Mouse (Mus musculus) hindbrain, embryonic 11.5 days (tissue): Measurements from ENCODE around the gene Epha5. TPM values are rescaled to one million over a fixed set of nuclear protein-coding genes. Genes with fewer than 3 reads are reported as not detected.

Source experiments
- ATAC-seq: fragments of 200-750 bp; cut with Nextera tagmentation; 2 replicates; pipeline ENCODE4 v1.8.0; 2017; ENCODE audit warnings: mild to moderate bottlenecking, moderate TSS enrichment, moderate library complexity; ENCODE audit not compliant: low FRiP score
- DNase-seq: peaks from one replicate; pipeline ENCODE4 v3.0.0-alpha.2; 2015; ENCODE audit warnings: low spot score
- H3K27ac ChIP-seq: fragments of 300-500 bp; sonication (generic); 2 replicates; pipeline ENCODE4 v1.5.1; 2014; ENCODE audit warnings: mild to moderate bottlenecking, low read depth, low read length
- H3K27me3 ChIP-seq: fragments of 300-500 bp; sonication (generic); 2 replicates; pipeline ENCODE4 v1.6.1; 2014; ENCODE audit warnings: mild to moderate bottlenecking, low read length, moderate library complexity, mixed read lengths; ENCODE audit not compliant: control insufficient read depth, insufficient read depth
- H3K36me3 ChIP-seq: fragments of 300-500 bp; sonication (generic); 2 replicates; pipeline ENCODE4 v1.6.1; 2014; ENCODE audit warnings: mild to moderate bottlenecking, low read length, moderate library complexity, mixed read lengths; ENCODE audit not compliant: control insufficient read depth, insufficient read depth
- H3K4me1 ChIP-seq: fragments of 300-500 bp; sonication (generic); replicated peaks from 2 replicates; pipeline ENCODE4 v1.6.1; 2014; ENCODE audit warnings: low read length, mixed read lengths; ENCODE audit not compliant: control insufficient read depth, insufficient read depth
- H3K4me2 ChIP-seq: fragments of 300-500 bp; sonication (generic); replicated peaks from 2 replicates; pipeline ENCODE4 v1.6.1; 2014; ENCODE audit warnings: mild to moderate bottlenecking, low read depth, low read length
- H3K4me3 ChIP-seq: fragments of 300-500 bp; sonication (generic); 2 replicates; pipeline ENCODE4 v1.5.1; 2014; ENCODE audit warnings: low read depth, low read length
- H3K9ac ChIP-seq: fragments of 300-500 bp; sonication (generic); 2 replicates; pipeline ENCODE4 v1.6.1; 2014; ENCODE audit warnings: low read depth, low read length
- H3K9me3 ChIP-seq: fragments of 300-500 bp; sonication (generic); 2 replicates; pipeline ENCODE4 v1.6.1; 2016; ENCODE audit warnings: low read length; ENCODE audit not compliant: control insufficient read depth
- WGBS: fragments of 180-500 bp; shearing (Covaris S2); extraction: QIAGEN DNeasy Blood & Tissue Kit; methylation state at CpG from one replicate; pipeline ENCODE4 v1.1.7; 2014; 5-methylcytosine and 5-hydroxymethylcytosine counted together
- polyA plus RNA-seq: library from polyadenylated mRNA; unstranded; fragments of >200 nt; fragmentation: Nextera tagmentation; extraction: Ambion mirVana; gene quantifications from 2 replicates; pipeline ENCODE4 v1.2.1, GENCODE M21; 2014

The Epha5 gene
- polyA plus RNA-seq, 1 experiment from 2014 or later = 29.1 TPM

DNA sequence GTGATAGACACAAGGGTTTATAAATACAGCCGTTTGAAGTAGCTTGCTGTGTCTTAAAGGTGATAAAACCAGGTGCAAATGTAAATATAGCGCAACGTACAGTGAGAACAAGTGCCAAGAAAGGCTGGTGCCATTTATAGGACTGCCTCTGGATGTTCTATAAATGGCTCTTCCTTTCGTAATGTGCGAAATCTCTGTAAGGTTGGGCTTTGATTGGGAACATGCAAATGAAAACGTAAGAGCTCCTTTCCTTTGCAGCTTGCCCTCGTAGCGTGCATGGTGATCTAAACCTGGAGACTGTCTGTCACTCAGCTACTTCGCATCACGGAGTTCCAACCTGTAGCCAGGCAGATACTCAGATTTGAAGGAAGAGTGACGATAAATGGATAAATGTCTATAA, 321.2 kb downstream of the Epha5 start:
- H3K4me2 ChIP-seq = no peak overlapping the region
- no peak overlapping the region for H3K27ac ChIP-seq
- H3K27me3 ChIP-seq = no peaks in the 10 kb centered on the region
- no peaks in the 10 kb centered on the region for H3K4me1 ChIP-seq
- H3K9me3 ChIP-seq = no peaks in the 10 kb centered on the region
- WGBS = 88% methylated on average over 11 of the region's 11 CpGs
- H3K9ac ChIP-seq = no peak overlapping the region
- no peak overlapping the region for H3K4me3 ChIP-seq
- DNase-seq = no peak
- ATAC-seq = no peak
- no peaks in the 10 kb centered on the region for H3K36me3 ChIP-seq

DNA sequence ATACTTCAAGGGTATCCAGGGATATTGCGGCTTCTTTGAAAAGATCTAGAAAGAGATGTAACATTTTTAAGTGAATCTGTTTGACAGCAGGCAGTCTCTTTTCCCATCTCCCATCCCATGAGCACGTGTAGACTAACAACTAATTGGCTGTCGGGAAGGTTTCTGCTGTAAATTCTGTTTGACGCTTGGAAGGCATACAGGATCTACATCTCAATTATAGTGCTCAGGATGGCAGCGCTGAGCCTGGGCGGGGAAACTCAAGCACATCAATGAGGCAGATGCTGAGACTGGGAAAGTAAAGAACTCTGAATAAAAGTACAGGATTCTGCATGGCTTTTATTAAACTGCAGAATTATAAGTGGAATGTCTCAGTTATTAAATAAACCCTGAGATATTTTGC, 335.9 kb downstream of the Epha5 start:
- Histone ChIP-seq H3K4me2 (no peak overlapping the region), H3K27me3 (no peaks in the 10 kb centered on the region), H3K36me3 (no peaks in the 10 kb centered on the region), H3K4me3 (no peak overlapping the region), H3K9ac (no peak overlapping the region), H3K4me1 (no peaks in the 10 kb centered on the region), H3K27ac (no peak overlapping the region), H3K9me3 (no peaks in the 10 kb centered on the region)
- WGBS = 66% methylated on average over 6 of the region's 6 CpGs
- DNase-seq (no peak), ATAC-seq (no peak)

DNA sequence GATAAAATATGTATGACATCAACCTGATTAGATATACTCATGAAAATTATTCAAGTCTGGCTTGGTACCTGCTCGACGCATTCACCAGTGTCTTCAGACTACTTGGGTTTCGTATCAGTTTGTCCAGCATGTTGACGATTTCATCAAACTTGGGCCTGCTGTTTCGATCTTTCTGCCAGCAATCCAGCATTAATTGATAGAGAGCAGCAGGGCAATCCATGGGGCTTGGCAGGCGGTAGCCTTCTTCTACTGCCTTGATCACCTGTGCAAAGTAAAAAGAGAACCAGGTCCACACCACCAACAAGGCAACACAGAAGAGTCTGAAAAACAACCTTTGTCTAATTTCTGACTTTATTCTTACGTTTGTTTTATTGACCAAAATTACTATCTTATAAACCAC, 346.2 kb downstream of the Epha5 start:
- Histone ChIP-seq H3K27ac (no peak overlapping the region), H3K4me1 (no peaks in the 10 kb centered on the region), H3K27me3 (no peaks in the 10 kb centered on the region), H3K4me2 (no peak overlapping the region), H3K36me3 (no peaks in the 10 kb centered on the region), H3K9me3 (no peaks in the 10 kb centered on the region), H3K4me3 (no peak overlapping the region), H3K9ac (no peak overlapping the region)
- ATAC-seq (no peak), DNase-seq (no peak)
- 91% methylated on average over 7 of the region's 7 CpGs for WGBS

DNA sequence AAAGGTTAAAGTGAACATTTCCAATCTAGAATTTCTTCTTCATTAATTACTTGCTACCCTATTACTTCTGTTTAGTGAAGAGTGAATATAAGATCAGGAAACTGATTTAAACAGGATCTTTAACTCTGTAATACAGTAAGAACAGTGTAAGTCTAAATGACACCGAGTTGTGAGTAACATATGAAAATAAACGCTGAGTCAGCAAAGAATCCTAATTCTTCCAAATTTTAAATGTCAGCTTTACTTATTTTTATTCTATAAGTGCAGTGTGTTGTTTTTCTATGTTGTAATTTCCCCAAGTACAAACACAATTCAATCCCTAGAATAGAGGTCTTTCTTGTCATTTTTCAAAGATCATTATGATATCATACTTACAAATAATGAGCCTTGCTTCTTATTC, 363.3 kb downstream of the Epha5 start:
- no peak for ATAC-seq
- no peak for DNase-seq
- WGBS = 90% methylated on average over 2 of the region's 2 CpGs

DNA sequence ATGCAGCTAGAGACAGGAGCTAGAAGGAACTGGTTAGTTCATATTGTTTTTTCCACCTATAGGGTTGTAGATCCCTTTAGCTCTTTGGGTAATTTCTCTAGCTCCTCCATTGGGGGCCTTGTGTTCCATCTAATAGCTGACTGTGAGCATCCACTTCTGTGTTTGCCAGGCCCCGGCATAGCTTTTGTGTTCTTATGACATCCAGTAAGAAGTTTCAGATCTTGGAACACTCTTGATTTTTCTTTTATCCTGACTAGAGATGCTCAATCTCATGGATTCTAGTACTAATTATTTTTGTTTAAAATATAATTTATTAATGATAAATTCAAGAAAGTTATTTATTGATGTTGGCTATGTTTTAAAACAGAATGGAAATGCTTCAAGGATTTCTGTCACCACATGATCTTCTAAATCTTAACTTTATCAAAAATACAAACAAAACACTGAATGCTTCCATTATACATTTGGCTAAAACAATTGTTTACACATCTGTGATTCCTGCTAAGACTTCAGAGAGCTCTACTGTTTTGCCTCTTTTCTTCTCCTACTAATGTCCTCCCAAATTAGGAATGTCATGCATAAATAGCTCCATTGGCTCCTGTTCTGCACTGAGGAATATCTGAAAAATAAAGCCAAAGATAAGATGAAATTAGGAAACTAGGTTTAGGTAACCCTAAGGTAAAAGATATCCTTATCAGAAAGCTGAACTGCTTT, 379.8 kb downstream of the Epha5 start:
- H3K36me3 ChIP-seq = no peaks in the 10 kb centered on the region
- H3K9me3 ChIP-seq = no peaks in the 10 kb centered on the region
- no peak overlapping the region for H3K4me2 ChIP-seq
- WGBS = 89% methylated on average over 1 of the region's 1 CpGs
- ATAC-seq (no peak), DNase-seq (no peak)
- H3K4me3 ChIP-seq = no peak overlapping the region
- no peak overlapping the region for H3K27ac ChIP-seq
- no peaks in the 10 kb centered on the region for H3K4me1 ChIP-seq
- H3K9ac ChIP-seq = no peak overlapping the region
- H3K27me3 ChIP-seq = no peaks in the 10 kb centered on the region

More for the DNA sequence above, 363.3 kb downstream of the Epha5 start:
- H3K27ac ChIP-seq = no peak overlapping the region
- H3K4me1 ChIP-seq = no peaks in the 10 kb centered on the region
- no peak overlapping the region for H3K4me2 ChIP-seq
- H3K4me3 ChIP-seq = no peak overlapping the region
- H3K36me3 ChIP-seq = no peaks in the 10 kb centered on the region
- H3K9me3 ChIP-seq = no peaks in the 10 kb centered on the region
- H3K27me3 ChIP-seq = no peaks in the 10 kb centered on the region
- no peak overlapping the region for H3K9ac ChIP-seq
